Mouse (Mus musculus) left cerebral cortex, adult 11 months (tissue): Measurements from ENCODE around the gene Cdc27.
"Not testable (repeated sequence)": the region's sequence is repeated elsewhere in the genome, so short reads cannot be mapped to it uniquely, and the experiment has no call there.

ENCODE experiments used
- DNase-seq: peaks from one replicate; pipeline ENCODE4 v3.0.0; 2022; ENCODE audit warnings: low spot score

Gene Cdc27

GRCm38 (mm10) chr11:104550406-104550974, at the start of gene Cdc27, which contains the start of gene Myl4:
TSS of gene Cdc27 (minus strand) at chr11:104550620.
TSS of gene Myl4 (plus strand) at chr11:104550663.
- peak; percentile 100 for DNase-seq

GRCm38 (mm10) chr11:104599265-104599945, 49.0 kb upstream of the Cdc27 start:
- no peak for DNase-seq

- DNase-seq, result no peak
Measured at GRCm38 (mm10) chr11:104596365-104596764, 45.9 kb upstream of the Cdc27 start.

- no peak for DNase-seq
Measured at GRCm38 (mm10) chr11:104592066-104592835, 41.8 kb upstream of the Cdc27 start.

GRCm38 (mm10) chr11:104590148-104590547, 39.7 kb upstream of the Cdc27 start:
- DNase-seq, result peak; percentile 81

- no peak for DNase-seq
Measured at GRCm38 (mm10) chr11:104589570-104589969, 39.1 kb upstream of the Cdc27 start.

- no peak for DNase-seq
Measured at GRCm38 (mm10) chr11:104588513-104588912, 38.1 kb upstream of the Cdc27 start.

GRCm38 (mm10) chr11:104587904-104588303, 37.5 kb upstream of the Cdc27 start:
- no peak for DNase-seq

GRCm38 (mm10) chr11:104585495-104585894, 35.1 kb upstream of the Cdc27 start:
- no peak for DNase-seq

GRCm38 (mm10) chr11:104582630-104583364, 32.4 kb upstream of the Cdc27 start:
- no peak for DNase-seq

GRCm38 (mm10) chr11:104582308-104582606, 31.8 kb upstream of the Cdc27 start:
- DNase-seq, result no peak

- DNase-seq, result no peak
Measured at GRCm38 (mm10) chr11:104581446-104582307, 31.3 kb upstream of the Cdc27 start.

GRCm38 (mm10) chr11:104580606-104581005, 30.2 kb upstream of the Cdc27 start:
- no peak for DNase-seq

- DNase-seq, result no peak
Measured at GRCm38 (mm10) chr11:104580091-104580490, 29.7 kb upstream of the Cdc27 start.

- DNase-seq, result no peak
Measured at GRCm38 (mm10) chr11:104579575-104579974, 29.2 kb upstream of the Cdc27 start.

- no peak for DNase-seq
Measured at GRCm38 (mm10) chr11:104579084-104579483, 28.7 kb upstream of the Cdc27 start.

GRCm38 (mm10) chr11:104578074-104578473, 27.7 kb upstream of the Cdc27 start:
- DNase-seq, result no peak

GRCm38 (mm10) chr11:104576772-104577612, 26.6 kb upstream of the Cdc27 start:
- no peak for DNase-seq

GRCm38 (mm10) chr11:104572566-104572965, 22.1 kb upstream of the Cdc27 start:
- no peak for DNase-seq

- no peak for DNase-seq
Measured at GRCm38 (mm10) chr11:104572091-104572490, 21.7 kb upstream of the Cdc27 start.

- DNase-seq, result not testable (repeated sequence)
Measured at GRCm38 (mm10) chr11:104571373-104571772, 21.0 kb upstream of the Cdc27 start.
